Mouse (Mus musculus) liver, embryonic 13.5 days (tissue): ENCODE measurements around the gene Tlk2. TPM values are rescaled to one million over a fixed set of nuclear protein-coding genes. Genes with fewer than 3 reads are reported as not detected.
A peak's percentile ranks its signal among the peaks of the same experiment; 100 is the strongest.

Source experiments
- ATAC-seq: fragments of 200-750 bp; cut with Nextera tagmentation; 2 replicates; pipeline ENCODE4 v1.8.0; 2017; ENCODE audit warnings: low read depth, mild to moderate bottlenecking, moderate number of reproducible peaks, moderate library complexity
- DNase-seq: peaks from one replicate; pipeline ENCODE4 v3.0.0; 2022
- H3K27ac ChIP-seq: fragments of 300-500 bp; sonication (generic); 2 replicates; pipeline ENCODE4 v1.5.1; 2015; ENCODE audit warnings: moderate library complexity, mild to moderate bottlenecking, inconsistent platforms
- H3K27me3 ChIP-seq: fragments of 300-500 bp; sonication (generic); 2 replicates; pipeline ENCODE4 v1.6.1; 2015; ENCODE audit warnings: mild to moderate bottlenecking, inconsistent platforms
- H3K36me3 ChIP-seq: fragments of 300-500 bp; sonication (generic); 2 replicates; pipeline ENCODE4 v1.6.1; 2015; ENCODE audit warnings: mild to moderate bottlenecking, inconsistent platforms
- H3K4me1 ChIP-seq: fragments of 300-500 bp; sonication (generic); replicated peaks from 2 replicates; pipeline ENCODE4 v1.6.1; 2015; ENCODE audit warnings: inconsistent platforms
- H3K4me2 ChIP-seq: fragments of 300-500 bp; sonication (generic); 2 replicates; pipeline ENCODE4 v1.6.1; 2015; ENCODE audit warnings: inconsistent platforms, mild to moderate bottlenecking, moderate library complexity
- H3K4me3 ChIP-seq: fragments of 300-500 bp; sonication (generic); replicated peaks from 2 replicates; pipeline ENCODE4 v1.5.1; 2015; ENCODE audit warnings: mild to moderate bottlenecking, inconsistent platforms
- H3K9ac ChIP-seq: fragments of 300-500 bp; sonication (generic); 2 replicates; pipeline ENCODE4 v1.6.1; 2015; ENCODE audit warnings: mild to moderate bottlenecking, inconsistent platforms
- H3K9me3 ChIP-seq: fragments of 300-500 bp; sonication (generic); replicated peaks from 2 replicates; pipeline ENCODE4 v1.6.1; 2016; ENCODE audit warnings: inconsistent platforms
- WGBS: fragments of 180-500 bp; shearing (Covaris S2); methylation state at CpG from one replicate; pipeline ENCODE4 v1.1.7; 2015; ENCODE audit not compliant: insufficient replicate concordance; 5-methylcytosine and 5-hydroxymethylcytosine counted together
- polyA plus RNA-seq: library from polyadenylated mRNA; unstranded; fragments of >200 nt; fragmentation: Nextera tagmentation; extraction: Ambion mirVana; gene quantifications from 2 replicates; pipeline ENCODE4 v1.2.1, GENCODE M21; 2015

Tlk2 gene
- polyA plus RNA-seq, 1 experiment from 2014 or later: 8.0 TPM

- Histone ChIP-seq H3K9me3 (no peaks in the 10 kb centered on the region), H3K27ac (no peak overlapping the region), H3K27me3 (no peaks in the 10 kb centered on the region), H3K9ac (no peak overlapping the region), H3K4me2 (no peak overlapping the region), H3K36me3 (peaks cover 15% of the 10 kb centered on the region; the same call in 1 of the 2 replicates), H3K4me3 (no peak overlapping the region), H3K4me1 (peaks cover 70% of the 10 kb centered on the region)
- ATAC-seq: 0 out of 2 replicates have a peak, but pooled peaks have one; percentile 49
- no peak for DNase-seq
- WGBS: 43% methylated on average over 3 of the region's 3 CpGs
These were observed 23.8 kb downstream of the Tlk2 start for GRCm38 (mm10) chr11:105202403-105202802.

GRCm38 (mm10) chr11:105210007-105210406, 31.4 kb downstream of the Tlk2 start:
- no peaks in the 10 kb centered on the region for H3K9me3 ChIP-seq
- H3K27me3 ChIP-seq: no peaks in the 10 kb centered on the region
- H3K9ac ChIP-seq: no peak overlapping the region
- no peak overlapping the region for H3K4me3 ChIP-seq
- H3K4me2 ChIP-seq: no peak overlapping the region
- DNase-seq (no peak), ATAC-seq (no peak)
- H3K4me1 ChIP-seq: peaks cover 14% of the 10 kb centered on the region
- 87% methylated on average over 1 of the region's 1 CpGs for WGBS
- H3K36me3 ChIP-seq: peaks cover 61% of the 10 kb centered on the region
- no peak overlapping the region for H3K27ac ChIP-seq

GRCm38 (mm10) chr11:105214257-105214656, 35.6 kb downstream of the Tlk2 start:
- H3K4me3 ChIP-seq: no peak overlapping the region
- no peak overlapping the region for H3K9ac ChIP-seq
- peaks cover 60% of the 10 kb centered on the region for H3K36me3 ChIP-seq
- H3K27me3 ChIP-seq: no peaks in the 10 kb centered on the region
- ATAC-seq (no peak), DNase-seq (no peak)
- no peak overlapping the region for H3K4me2 ChIP-seq
- H3K27ac ChIP-seq: no peak overlapping the region
- WGBS: 98% methylated on average over 1 of the region's 1 CpGs
- no peaks in the 10 kb centered on the region for H3K9me3 ChIP-seq
- no peaks in the 10 kb centered on the region for H3K4me1 ChIP-seq

GRCm38 (mm10) chr11:105217771-105218170, 39.2 kb downstream of the Tlk2 start:
- H3K9ac ChIP-seq: no peak overlapping the region
- no peaks in the 10 kb centered on the region for H3K4me1 ChIP-seq
- no peak for DNase-seq
- H3K36me3 ChIP-seq: peaks cover 48% of the 10 kb centered on the region
- 77% methylated on average over 2 of the region's 2 CpGs for WGBS
- H3K9me3 ChIP-seq: no peaks in the 10 kb centered on the region
- H3K27me3 ChIP-seq: no peaks in the 10 kb centered on the region
- ATAC-seq: no peak
- no peak overlapping the region for H3K4me3 ChIP-seq
- no peak overlapping the region for H3K4me2 ChIP-seq
- H3K27ac ChIP-seq: no peak overlapping the region

- Histone ChIP-seq H3K4me2 (no peak overlapping the region), H3K4me1 (no peaks in the 10 kb centered on the region; the same call in 1 of the 2 replicates), H3K27me3 (no peaks in the 10 kb centered on the region), H3K9ac (no peak overlapping the region), H3K36me3 (peaks cover 38% of the 10 kb centered on the region), H3K9me3 (no peaks in the 10 kb centered on the region), H3K4me3 (no peak overlapping the region), H3K27ac (no peak overlapping the region)
- no peak for DNase-seq
- ATAC-seq: no peak
- WGBS: 92% methylated on average over 2 of the region's 2 CpGs
These were observed 55.9 kb downstream of the Tlk2 start for GRCm38 (mm10) chr11:105234501-105234900.

- Histone ChIP-seq H3K4me2 (no peak overlapping the region), H3K4me3 (no peak overlapping the region), H3K9ac (no peak overlapping the region), H3K9me3 (no peaks in the 10 kb centered on the region), H3K36me3 (peaks cover 45% of the 10 kb centered on the region), H3K27me3 (no peaks in the 10 kb centered on the region), H3K4me1 (no peaks in the 10 kb centered on the region), H3K27ac (no peak overlapping the region)
- ATAC-seq (no peak), DNase-seq (no peak)
These were observed 62.4 kb downstream of the Tlk2 start for GRCm38 (mm10) chr11:105240991-105241390.

GRCm38 (mm10) chr11:105246369-105246768, 67.8 kb downstream of the Tlk2 start:
- no peaks in the 10 kb centered on the region for H3K9me3 ChIP-seq
- H3K36me3 ChIP-seq: peaks cover 77% of the 10 kb centered on the region
- H3K27ac ChIP-seq: no peak overlapping the region
- no peaks in the 10 kb centered on the region for H3K4me1 ChIP-seq
- H3K27me3 ChIP-seq: no peaks in the 10 kb centered on the region
- DNase-seq: no peak
- 82% methylated on average over 1 of the region's 1 CpGs for WGBS
- H3K9ac ChIP-seq: no peak overlapping the region
- H3K4me3 ChIP-seq: no peak overlapping the region
- H3K4me2 ChIP-seq: no peak overlapping the region
- no peak for ATAC-seq

- no peaks in the 10 kb centered on the region for H3K4me1 ChIP-seq
- DNase-seq: no peak
- no peak overlapping the region for H3K27ac ChIP-seq
- peaks cover 76% of the 10 kb centered on the region for H3K36me3 ChIP-seq
- no peak overlapping the region for H3K9ac ChIP-seq
- ATAC-seq: no peak
- H3K4me3 ChIP-seq: no peak overlapping the region
- 83% methylated on average over 6 of the region's 6 CpGs for WGBS
- no peaks in the 10 kb centered on the region for H3K9me3 ChIP-seq
- no peaks in the 10 kb centered on the region for H3K27me3 ChIP-seq
- no peak overlapping the region for H3K4me2 ChIP-seq
These were observed 68.2 kb downstream of the Tlk2 start for GRCm38 (mm10) chr11:105246785-105247184.

GRCm38 (mm10) chr11:105247321-105247720, 68.7 kb downstream of the Tlk2 start:
- Histone ChIP-seq H3K4me2 (no peak overlapping the region), H3K36me3 (peaks cover 75% of the 10 kb centered on the region), H3K9ac (no peak overlapping the region), H3K4me3 (no peak overlapping the region), H3K27me3 (no peaks in the 10 kb centered on the region), H3K27ac (no peak overlapping the region), H3K9me3 (no peaks in the 10 kb centered on the region), H3K4me1 (no peaks in the 10 kb centered on the region)
- no peak for DNase-seq
- ATAC-seq: no peak
- 91% methylated on average over 5 of the region's 5 CpGs for WGBS

GRCm38 (mm10) chr11:105259733-105260132, 81.1 kb downstream of the Tlk2 start:
- ATAC-seq (no peak), DNase-seq (no peak)
- no peaks in the 10 kb centered on the region for H3K4me1 ChIP-seq
- H3K36me3 ChIP-seq: peaks cover 81% of the 10 kb centered on the region
- H3K4me2 ChIP-seq: no peak overlapping the region
- H3K4me3 ChIP-seq: no peak overlapping the region
- H3K27ac ChIP-seq: no peak overlapping the region
- WGBS: 65% methylated on average over 3 of the region's 3 CpGs
- H3K9ac ChIP-seq: no peak overlapping the region
- H3K27me3 ChIP-seq: no peaks in the 10 kb centered on the region
- H3K9me3 ChIP-seq: no peaks in the 10 kb centered on the region

- H3K27ac ChIP-seq: no peak overlapping the region
- no peak overlapping the region for H3K4me2 ChIP-seq
- H3K36me3 ChIP-seq: peaks cover 72% of the 10 kb centered on the region
- no peaks in the 10 kb centered on the region for H3K27me3 ChIP-seq
- H3K9me3 ChIP-seq: no peaks in the 10 kb centered on the region
- ATAC-seq (no peak), DNase-seq (no peak)
- H3K9ac ChIP-seq: no peak overlapping the region
- no peak overlapping the region for H3K4me3 ChIP-seq
- WGBS: 90% methylated on average over 5 of the region's 5 CpGs
- H3K4me1 ChIP-seq: no peaks in the 10 kb centered on the region
These were observed 82.5 kb downstream of the Tlk2 start for GRCm38 (mm10) chr11:105261116-105261515.

GRCm38 (mm10) chr11:105261601-105262351, 83.2 kb downstream of the Tlk2 start:
- no peaks in the 10 kb centered on the region for H3K27me3 ChIP-seq
- no peak for ATAC-seq
- DNase-seq: no peak
- no peak overlapping the region for H3K27ac ChIP-seq
- H3K4me1 ChIP-seq: no peaks in the 10 kb centered on the region
- H3K4me3 ChIP-seq: no peak overlapping the region
- no peaks in the 10 kb centered on the region for H3K9me3 ChIP-seq
- no peak overlapping the region for H3K9ac ChIP-seq
- WGBS: 90% methylated on average over 4 of the region's 4 CpGs
- peaks cover 73% of the 10 kb centered on the region for H3K36me3 ChIP-seq
- H3K4me2 ChIP-seq: no peak overlapping the region
